Mouse (Mus musculus): ENCODE data around the gene Ninj2. TPM values are rescaled to one million over a fixed set of nuclear protein-coding genes. Genes with fewer than 3 reads are reported as not detected.
A peak's percentile ranks its signal among the peaks of the same experiment; 100 is the strongest.

Gene Ninj2
- total RNA-seq, 2 experiments from 2014 or later = 0.42 to 0.63 TPM

DNA sequence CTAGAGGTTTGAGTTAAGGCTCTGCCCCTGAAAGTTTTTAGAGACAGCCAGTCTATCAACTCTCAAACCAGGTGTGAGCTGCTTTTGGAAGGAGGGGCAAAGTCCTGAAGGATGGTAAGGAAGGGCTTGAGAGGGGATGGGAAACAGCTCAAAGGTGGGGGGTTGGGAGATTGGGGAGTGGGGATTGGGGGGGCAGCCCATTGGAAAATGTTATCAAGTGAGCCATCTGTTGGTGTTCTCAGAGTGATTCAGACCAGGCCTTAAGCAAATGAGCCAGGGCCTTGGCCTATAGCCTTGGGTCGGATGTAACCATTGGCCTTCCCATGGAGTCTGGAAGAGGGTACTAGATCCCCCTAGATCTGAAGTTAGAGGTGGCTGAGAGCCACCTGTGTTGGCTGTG is 100.6 kb downstream of the Ninj2 start:
- no peak for DNase-seq (ENCODE audit: low spot score in 2 of 2)

GRCm38 (mm10) chr6:120194305-120194704 is 101.2 kb downstream of the Ninj2 start:
- DNase-seq (ENCODE audit: low spot score in 2 of 2) = no peak

DNA sequence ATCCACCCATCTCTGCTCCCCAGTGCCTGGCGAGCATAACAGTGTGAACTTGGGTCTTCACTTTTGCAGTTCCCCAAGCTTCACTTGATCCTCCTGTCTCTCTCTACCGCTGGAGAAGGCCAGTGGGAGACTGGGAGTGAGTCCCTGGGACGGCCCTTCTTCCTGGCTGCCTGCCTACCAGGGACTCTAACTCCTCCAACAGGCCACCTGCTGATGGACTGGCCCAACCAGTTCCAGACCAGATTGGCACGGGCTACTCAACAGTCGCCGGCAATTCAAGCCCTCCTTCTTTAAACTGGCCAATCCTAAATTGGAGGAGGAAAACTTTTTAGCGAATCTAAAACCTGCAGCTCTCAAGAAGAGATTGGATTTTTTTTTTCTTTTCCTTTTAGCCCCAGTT is 101.8 kb downstream of the Ninj2 start:
- no peak for DNase-seq (ENCODE audit: low spot score in 2 of 2)

- peak in 1 of 2 experiments; percentile 31 for DNase-seq (ENCODE audit: low spot score in 2 of 2)
Measured at GRCm38 (mm10) chr6:120196837-120197236, 103.7 kb downstream of the Ninj2 start.

DNA sequence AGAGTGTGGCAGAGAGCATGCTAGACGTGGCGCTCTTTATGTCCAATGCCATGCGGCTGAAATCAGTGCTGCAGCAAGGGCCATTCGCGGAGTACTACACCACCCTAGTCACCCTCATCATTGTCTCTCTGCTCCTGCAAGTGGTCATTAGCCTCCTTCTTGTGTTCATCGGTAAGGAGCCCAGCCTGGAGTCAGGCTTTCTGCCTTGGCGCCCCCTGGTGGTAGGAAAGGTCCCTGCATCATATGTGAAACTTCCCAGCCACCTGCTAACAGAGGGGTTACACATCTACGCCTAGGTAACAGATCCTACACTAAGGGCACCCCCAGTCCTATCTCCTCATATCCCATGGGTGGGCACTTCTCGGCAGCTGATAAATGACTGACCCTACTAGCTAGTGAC is 104.8 kb downstream of the Ninj2 start:
- DNase-seq (ENCODE audit: low spot score in 2 of 2) = peak; percentile 74 to 84

DNA sequence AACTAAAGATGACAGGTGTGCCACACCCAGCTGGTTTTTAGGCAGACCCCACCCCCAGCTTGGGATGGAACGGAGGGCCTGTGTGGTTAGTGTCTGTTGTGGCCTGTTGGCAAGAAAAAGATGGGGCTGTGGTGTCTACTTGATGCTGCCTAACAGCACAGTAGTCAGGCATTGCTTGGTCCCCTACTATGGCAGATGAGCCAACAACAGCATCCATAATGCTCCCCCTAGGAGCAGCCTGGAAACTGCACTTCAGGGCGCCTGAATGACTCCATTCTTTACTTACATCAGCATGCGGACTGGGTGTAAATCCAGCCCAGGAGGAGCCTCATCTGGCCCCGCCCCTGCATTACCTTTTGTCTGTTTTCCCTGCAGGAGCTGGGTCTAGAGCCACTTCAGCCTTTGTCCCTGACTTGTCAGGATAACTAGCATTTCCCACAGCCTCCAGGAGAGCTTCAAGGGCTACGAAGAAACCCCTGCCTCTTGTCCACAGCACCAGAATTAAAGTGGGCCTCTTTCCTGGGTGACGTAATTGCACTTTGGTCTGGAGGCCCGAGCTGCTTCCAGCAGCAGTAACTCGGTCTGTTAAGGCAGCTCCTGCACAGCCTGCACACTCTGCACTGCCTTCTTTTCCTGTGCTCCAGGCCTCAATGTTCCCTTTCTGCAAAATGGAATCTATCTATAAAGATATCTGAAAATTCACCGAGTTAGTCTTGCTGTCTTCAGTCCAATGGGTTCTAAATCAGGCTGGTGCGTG is 106.7 kb downstream of the Ninj2 start:
- no peak for DNase-seq (ENCODE audit: low spot score in 2 of 2)

DNA sequence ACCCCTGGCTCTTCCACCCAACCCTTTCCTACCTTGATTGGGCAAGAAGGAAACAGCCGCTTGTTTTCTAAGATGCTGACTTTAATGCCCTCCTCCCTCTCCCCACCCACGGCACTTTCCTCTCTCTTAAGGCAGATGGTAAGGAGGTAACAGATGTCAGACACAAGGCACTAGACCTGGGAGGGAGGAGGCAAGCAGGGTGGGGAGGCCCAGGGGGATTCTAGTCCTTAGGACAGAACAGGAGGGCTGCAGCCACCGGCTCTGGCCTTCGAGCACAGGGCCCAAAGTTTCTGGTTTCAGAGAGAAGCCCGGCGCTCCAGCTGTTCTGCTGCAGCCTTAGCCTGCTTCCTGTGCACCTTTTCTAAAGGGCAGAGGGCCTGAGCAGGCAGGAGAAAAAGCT is 108.8 kb downstream of the Ninj2 start:
- no peak for DNase-seq (ENCODE audit: low spot score in 2 of 2)

- no peak for DNase-seq (ENCODE audit: low spot score in 2 of 2)
Measured at GRCm38 (mm10) chr6:120202406-120202805, 109.3 kb downstream of the Ninj2 start.

GRCm38 (mm10) chr6:120206586-120206985 is 113.4 kb downstream of the Ninj2 start:
- no peak for DNase-seq (ENCODE audit: low spot score in 2 of 2)

DNA sequence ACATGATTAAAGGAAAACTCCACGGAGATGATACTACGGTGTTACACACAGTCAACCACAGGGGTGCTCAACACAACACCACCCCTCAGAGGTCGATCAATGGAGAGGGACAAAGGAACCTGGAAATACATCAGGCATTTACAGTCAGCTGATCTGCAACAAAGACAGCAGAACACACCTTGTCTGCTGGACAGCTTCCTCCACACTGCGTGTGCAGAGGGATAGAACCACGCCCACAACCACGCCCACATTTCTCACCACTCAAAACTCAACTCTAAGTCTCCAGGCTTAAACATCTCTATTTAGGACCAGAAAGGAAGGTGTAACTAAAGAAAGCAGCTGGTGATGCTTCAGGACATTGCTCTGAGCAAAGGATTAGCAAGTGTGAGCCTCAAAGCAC is 118.4 kb downstream of the Ninj2 start:
- no peak for DNase-seq (ENCODE audit: low spot score in 2 of 2)

GRCm38 (mm10) chr6:120216702-120217101 is 123.6 kb downstream of the Ninj2 start:
- no peak for DNase-seq (ENCODE audit: low spot score in 2 of 2)

DNA sequence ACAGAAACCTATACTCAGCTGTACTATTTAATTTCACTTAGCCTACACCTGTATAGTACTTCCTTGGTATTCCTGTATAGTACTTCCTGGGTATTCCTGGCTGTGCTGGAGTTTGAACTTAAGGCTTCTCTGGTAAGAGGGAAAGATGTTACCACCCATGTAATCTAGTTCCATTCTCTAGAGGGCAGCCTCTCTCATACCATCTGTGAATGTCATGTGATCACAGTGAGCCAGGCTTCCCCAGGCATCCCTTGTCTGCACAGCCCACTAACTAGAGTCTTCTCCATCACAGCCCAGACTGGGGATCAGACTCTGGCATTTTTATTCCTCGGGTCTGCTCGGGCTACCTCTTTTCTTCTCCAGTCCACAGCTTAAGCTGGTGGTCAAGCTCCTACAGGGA is 126.1 kb downstream of the Ninj2 start:
- DNase-seq (ENCODE audit: low spot score in 2 of 2) = no peak

DNA sequence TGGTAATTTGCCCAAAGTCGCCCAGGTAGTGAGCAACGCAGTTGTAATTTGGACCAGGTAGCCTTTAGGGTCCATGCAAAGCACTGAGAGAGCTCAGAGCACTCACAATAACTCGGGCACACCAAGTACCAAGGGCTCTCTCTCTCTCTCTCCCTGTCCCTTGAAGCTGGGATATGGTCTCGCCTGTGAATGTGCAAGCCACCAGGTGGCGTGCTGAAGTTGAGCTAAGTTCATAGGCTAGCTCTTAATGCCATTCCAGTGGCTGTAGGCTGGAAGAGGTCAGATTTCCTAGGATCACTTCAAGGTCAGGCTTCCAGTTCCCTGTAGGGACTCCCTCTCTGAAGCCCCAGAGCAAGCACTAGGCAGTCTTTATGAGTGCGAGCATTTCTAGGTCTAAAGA is 129.5 kb downstream of the Ninj2 start:
- peak; percentile 61 to 66 for DNase-seq (ENCODE audit: low spot score in 2 of 2)

DNA sequence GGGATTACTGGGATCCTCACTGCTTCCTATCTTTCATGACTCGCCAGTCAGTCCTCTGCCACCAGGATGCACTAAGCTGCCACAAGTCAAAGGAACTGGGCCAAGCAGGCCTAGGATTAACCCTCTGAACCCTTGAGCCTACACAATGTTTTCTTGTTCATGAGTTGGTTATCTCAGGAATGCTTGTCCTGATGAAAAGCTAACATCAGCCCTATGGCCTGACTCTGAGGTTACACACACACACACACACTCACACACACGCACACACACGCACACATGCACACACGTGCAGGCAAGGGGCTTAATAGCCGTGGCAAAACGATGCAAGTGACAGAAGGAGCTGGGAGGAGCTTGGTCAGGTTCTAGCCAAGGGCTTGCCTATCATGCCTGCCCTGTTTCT is 132.2 kb downstream of the Ninj2 start:
- no peak for DNase-seq (ENCODE audit: low spot score in 2 of 2)

- DNase-seq (ENCODE audit: low spot score in 2 of 2) = no peak
Measured at GRCm38 (mm10) chr6:120227068-120227467, 133.9 kb downstream of the Ninj2 start.

DNA sequence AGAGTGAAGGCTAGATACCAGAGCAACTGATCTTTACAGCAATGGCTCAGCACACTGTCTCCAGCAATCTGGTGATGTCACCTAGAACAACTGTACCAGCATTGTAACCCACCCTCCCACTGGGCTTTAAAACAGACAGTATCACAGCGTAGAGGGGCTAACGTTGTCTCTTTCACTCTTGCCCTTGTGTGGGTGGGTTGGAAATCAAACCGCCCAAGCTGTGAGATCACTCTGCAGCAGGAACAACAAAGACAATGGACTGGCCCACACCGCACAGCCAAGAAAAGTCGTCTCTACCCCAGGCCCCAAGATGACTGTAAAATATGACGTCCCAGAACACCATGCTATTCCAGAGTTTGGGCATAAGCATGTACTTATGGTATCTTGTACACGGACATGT is 136.7 kb downstream of the Ninj2 start:
- no peak for DNase-seq (ENCODE audit: low spot score in 2 of 2)

DNA sequence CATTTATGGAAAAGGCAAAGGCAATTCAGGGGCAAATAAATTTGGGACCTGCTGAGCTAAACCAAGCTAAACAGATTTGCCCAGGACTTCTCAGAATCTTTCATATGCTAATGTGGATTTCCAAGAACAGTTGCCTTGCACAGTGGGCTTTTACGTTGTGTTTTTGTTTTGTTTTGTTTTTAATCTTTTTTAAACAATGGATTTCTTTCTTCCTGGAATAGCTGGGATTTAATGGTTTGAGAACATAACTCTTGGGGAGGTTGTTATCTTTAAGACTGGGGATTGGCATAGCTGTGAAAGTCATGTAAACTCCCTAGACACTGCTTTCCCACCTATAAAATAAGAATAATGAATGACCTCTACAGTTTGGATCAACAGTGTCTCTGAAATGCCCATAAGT is 137.3 kb downstream of the Ninj2 start:
- DNase-seq (ENCODE audit: low spot score in 2 of 2) = no peak

DNA sequence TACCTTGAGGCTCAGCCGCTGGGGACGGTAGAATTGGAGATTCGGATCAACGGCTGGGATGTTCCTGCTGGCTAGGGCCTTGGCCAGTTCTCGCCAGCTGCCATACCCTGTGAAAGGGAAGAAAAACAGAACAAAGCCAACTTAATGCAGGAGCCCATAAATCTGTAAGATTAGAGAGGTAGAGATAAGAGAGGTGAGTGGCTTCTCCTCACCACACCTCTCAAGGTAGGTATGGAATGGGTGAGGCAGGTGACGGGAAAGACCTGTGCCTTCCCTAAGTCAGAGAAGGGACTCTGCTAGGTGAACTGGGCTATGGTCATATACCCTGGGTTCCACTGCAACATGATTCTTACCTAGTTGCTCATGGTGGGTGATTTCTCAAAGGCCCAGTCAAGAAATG is 139.7 kb downstream of the Ninj2 start:
- DNase-seq (ENCODE audit: low spot score in 2 of 2) = no peak

DNA sequence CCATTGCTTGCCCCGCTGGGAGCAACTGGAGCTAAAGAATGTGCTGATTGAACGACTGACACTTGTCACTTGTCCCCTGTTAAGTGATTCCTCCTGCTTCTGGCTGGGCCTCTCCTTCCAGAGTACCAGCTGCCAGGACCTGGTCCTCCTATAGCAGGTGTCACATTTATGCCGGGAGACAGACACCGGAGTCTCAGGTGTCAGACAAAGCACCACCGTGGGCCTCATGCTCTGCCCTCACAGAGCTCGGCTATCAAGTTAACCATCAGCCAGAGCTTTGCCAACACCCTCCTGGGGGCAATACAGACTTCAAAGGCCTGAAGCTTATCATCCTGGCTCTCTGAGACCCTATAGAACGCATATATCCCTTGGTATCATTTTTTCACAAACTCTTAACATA is 142.7 kb downstream of the Ninj2 start:
- no peak for DNase-seq (ENCODE audit: low spot score in 2 of 2)

- DNase-seq (ENCODE audit: low spot score in 2 of 2) = no peak
Measured at GRCm38 (mm10) chr6:120240461-120240860, 147.3 kb downstream of the Ninj2 start.

GRCm38 (mm10) chr6:120241453-120241852 is 148.3 kb downstream of the Ninj2 start:
- no peak for DNase-seq (ENCODE audit: low spot score in 2 of 2)

- no peak for DNase-seq (ENCODE audit: low spot score in 2 of 2)
Measured at GRCm38 (mm10) chr6:120242530-120242929, 149.4 kb downstream of the Ninj2 start.

- no peak for DNase-seq (ENCODE audit: low spot score in 2 of 2)
Measured at GRCm38 (mm10) chr6:120243250-120243649, 150.1 kb downstream of the Ninj2 start.
